8 mouse cellular contexts compared by ENCODE assay signal in the genomic region with DNA sequence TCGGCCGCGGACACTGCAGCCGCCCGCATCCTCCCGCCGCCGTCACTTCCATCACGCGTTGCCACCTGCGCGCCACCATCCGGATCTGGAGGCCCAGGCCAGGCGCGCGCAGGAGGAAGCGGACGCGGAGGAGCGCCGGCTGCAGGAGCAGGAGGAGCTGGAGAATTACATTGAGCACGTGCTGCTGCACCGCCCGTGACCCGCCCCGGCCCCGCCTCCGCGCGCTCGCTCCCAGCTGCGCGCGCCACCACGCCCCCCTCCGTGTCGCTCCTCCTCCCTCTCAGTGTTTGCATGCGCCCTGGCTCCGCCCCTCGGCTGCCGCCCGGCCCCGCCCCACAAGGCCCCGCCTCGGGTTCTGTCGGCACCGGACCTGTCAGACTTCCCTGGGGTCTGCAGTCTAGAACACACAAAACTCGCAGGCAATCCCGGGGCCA. TPM values are rescaled to one million over a fixed set of nuclear protein-coding genes. Genes with fewer than 3 reads are reported as not detected.
A peak's percentile ranks its signal among the peaks of the same experiment; 100 is the strongest.
DNase-seq lines count a peak whose midpoint lies in the region; ATAC-seq and TF ChIP-seq lines count a peak whose summit lies in the region.

No protein-coding gene starts in this region.

- no peaks in the 10 kb centered on the region for H3K9me3 ChIP-seq in forebrain, postnatal 0 days (ENCODE audit: low read length)

- TF ChIP-seq POLR2A in cerebellum, adult 2 months (IDR thresholded peaks at IDR 0.05; ENCODE audit: borderline replicate concordance, insufficient read depth, low read length), result no peak

- peak; percentile 66 for ATAC-seq in forebrain, postnatal 0 days
- ATAC-seq in hematopoietic stem cell, adult 5-6 weeks (replicated peaks in 1 of 2; ENCODE audit: insufficient read depth in 1 of 2, low FRiP score in 2 of 2, low TSS enrichment in 1 of 2, low read depth in 1 of 2, poor library complexity in 2 of 2, severe bottlenecking in 2 of 2), result peak; percentile 57 to 62

- H3K27ac ChIP-seq in cerebellum, adult 2 months (ENCODE audit: insufficient read depth, low read length), result no peak overlapping the region
- H3K27ac ChIP-seq in forebrain, postnatal 0 days (ENCODE audit: low read depth, low read length), result peak overlapping the region; percentile 62; the same call in 1 of the 2 replicates

- peak overlapping the region; percentile 56 for H3K9ac ChIP-seq in forebrain, postnatal 0 days

- H3K36me3 ChIP-seq in forebrain, postnatal 0 days (ENCODE audit: insufficient read depth), result peaks cover 25% of the 10 kb centered on the region

- no peaks in the 10 kb centered on the region for H3K27me3 ChIP-seq in cerebellum, adult 2 months (ENCODE audit: control insufficient read depth, insufficient read depth, low read length)
- H3K27me3 ChIP-seq in forebrain, postnatal 0 days (ENCODE audit: insufficient read depth, low read length), result peaks cover 20% of the 10 kb centered on the region

- H3K4me3 ChIP-seq in cerebellum, adult 2 months (replicated peaks; ENCODE audit: insufficient read depth, low read depth, low read length), result peak overlapping the region; percentile 54
- H3K4me3 ChIP-seq in forebrain, postnatal 0 days (ENCODE audit: low read depth, low read length), result peak overlapping the region; percentile 53

- H3K4me2 ChIP-seq in forebrain, postnatal 0 days (ENCODE audit: low read depth), result peak overlapping the region; percentile 99

- DNase-seq in MEL-GATA-1-ER (ENCODE audit: extremely low read depth, low read depth), result peak; percentile 72
- DNase-seq in cerebellum, adult 2 months, result peak; percentile 79 to 82
- peak; percentile 83 for DNase-seq in forebrain, postnatal 0 days
- peak; percentile 81 for DNase-seq in layer of hippocampus, adult 9-11 months
- peak; percentile 94 for DNase-seq in lung, postnatal 10 days
- peak; percentile 89 for DNase-seq in ovary, postnatal 36 days (ENCODE audit: low spot score)
- peak; percentile 95 for DNase-seq in thymus, postnatal 14 days

- no peak for TF ChIP-seq CTCF in cerebellum, adult 2 months (IDR thresholded peaks at IDR 0.05; ENCODE audit: borderline replicate concordance, insufficient read depth, low read depth, low read length)
- TF ChIP-seq CTCF in forebrain, postnatal 0 days (IDR thresholded peaks at IDR 0.05; ENCODE audit: low read depth), result no peak

- H3K4me1 ChIP-seq in cerebellum, adult 2 months (ENCODE audit: control insufficient read depth, insufficient read depth, low read length), result no peaks in the 10 kb centered on the region
- H3K4me1 ChIP-seq in forebrain, postnatal 0 days (ENCODE audit: insufficient read depth), result no peaks in the 10 kb centered on the region

- WGBS in cerebellum, adult 2 months, result 1% methylated on average over 47 of the region's 49 CpGs
- 6% methylated on average over 45 of the region's 49 CpGs for WGBS in forebrain, postnatal 0 days

RNA-seq across cellular contexts. Expression of gene Vgf, which starts 6.5 kb away (rescaled TPM):
- 62.1 and 65.4 TPM in 2 replicates for polyA plus RNA-seq in cerebellum, adult 2 months (2012; rRNA removed)
- 82.7 and 116 TPM in 2 replicates for total RNA-seq in forebrain, postnatal 0 days (2014; rRNA removed)
- 26.7 and 40.0 TPM in 2 replicates for polyA plus RNA-seq in forebrain, postnatal 0 days (2015; fragmentation: Nextera tagmentation; extraction: Ambion mirVana)
- 0.10 TPM in 1 of 2 replicates, not detected in the other for total RNA-seq in hematopoietic stem cell, adult 5-6 weeks (2017)

RNA-seq across cellular contexts. Expression of gene Ap1s1, which starts 13.3 kb away (rescaled TPM):
- 147 and 168 TPM in 2 replicates for polyA plus RNA-seq in cerebellum, adult 2 months (2012; rRNA removed)
- 105 and 144 TPM in 2 replicates for total RNA-seq in forebrain, postnatal 0 days (2014; rRNA removed)
- 335 and 346 TPM in 2 replicates for polyA plus RNA-seq in forebrain, postnatal 0 days (2015; fragmentation: Nextera tagmentation; extraction: Ambion mirVana)
- 39.7 and 42.4 TPM in 2 replicates for total RNA-seq in hematopoietic stem cell, adult 5-6 weeks (2017)

RNA-seq across cellular contexts. Expression of gene Serpine1, which starts 39.4 kb away (rescaled TPM):
- 0.38 and 0.48 TPM in 2 replicates for polyA plus RNA-seq in cerebellum, adult 2 months (2012; rRNA removed)
- 1.2 and 3.1 TPM in 2 replicates for total RNA-seq in forebrain, postnatal 0 days (2014; rRNA removed)
- 0.06 and 0.28 TPM in 2 replicates for polyA plus RNA-seq in forebrain, postnatal 0 days (2015; fragmentation: Nextera tagmentation; extraction: Ambion mirVana)
- total RNA-seq in hematopoietic stem cell, adult 5-6 weeks (2017), result not detected in 2 replicates

RNA-seq across cellular contexts. Expression of gene Znhit1, which starts 44.8 kb away (rescaled TPM):
- 86.8 and 95.4 TPM in 2 replicates for polyA plus RNA-seq in cerebellum, adult 2 months (2012; rRNA removed)
- 66.1 and 96.9 TPM in 2 replicates for total RNA-seq in forebrain, postnatal 0 days (2014; rRNA removed)
- polyA plus RNA-seq in forebrain, postnatal 0 days (2015; fragmentation: Nextera tagmentation; extraction: Ambion mirVana), result 176 and 201 TPM in 2 replicates
- total RNA-seq in hematopoietic stem cell, adult 5-6 weeks (2017), result 14.8 and 38.6 TPM in 2 replicates

RNA-seq across cellular contexts. Expression of gene Plod3, which starts 45.8 kb away (rescaled TPM):
- polyA plus RNA-seq in cerebellum, adult 2 months (2012; rRNA removed), result 38.6 and 39.7 TPM in 2 replicates
- 46.6 and 55.2 TPM in 2 replicates for total RNA-seq in forebrain, postnatal 0 days (2014; rRNA removed)
- 18.2 and 21.7 TPM in 2 replicates for polyA plus RNA-seq in forebrain, postnatal 0 days (2015; fragmentation: Nextera tagmentation; extraction: Ambion mirVana)
- 33.3 and 37.8 TPM in 2 replicates for total RNA-seq in hematopoietic stem cell, adult 5-6 weeks (2017)

Comparison
In these comparisons a context has a peak if more than half of its experiments do, and no peak if none do; other contexts are left out.
1. RNA of gene Vgf, which starts 6.5 kb away (total RNA-seq): 82.7 to 116 TPM in forebrain, postnatal 0 days; 0.10 TPM in hematopoietic stem cell, adult 5-6 weeks; every median in the first group is over 10 times any median in the second.
2. Peak in every context shown above with its lines, with median percentiles within 50 percentile points of each other: DNase-seq.